Mouse (Mus musculus) heart, embryonic 14.5 days (tissue): Measurements from ENCODE around the gene Mdga2. TPM values are rescaled to one million over a fixed set of nuclear protein-coding genes. Genes with fewer than 3 reads are reported as not detected.
A peak's percentile ranks its signal among the peaks of the same experiment; 100 is the strongest.

ENCODE experiments used
- ATAC-seq: fragments of 200-750 bp; cut with Nextera tagmentation; 2 replicates; pipeline ENCODE4 v1.8.0; 2017; ENCODE audit warnings: low read depth, moderate TSS enrichment; ENCODE audit not compliant: insufficient number of reproducible peaks, insufficient read depth, low FRiP score
- H3K27ac ChIP-seq, 2 experiments: fragments of 200-500 bp in 1 of 2; fragments of 300-500 bp in 1 of 2; sonication (generic) in 1 of 2; replicated peaks in 1 of 2; 2 replicates each; pipeline ENCODE4 v1.5.1; 2012 to 2014; ENCODE audit warnings: low read depth in 2 of 2, low read length in 2 of 2, control low read depth in 1 of 2, mild to moderate bottlenecking in 1 of 2, mixed read lengths in 1 of 2; ENCODE audit not compliant: control insufficient read depth in 1 of 2, insufficient read depth in 1 of 2
- H3K27me3 ChIP-seq: fragments of 300-500 bp; sonication (generic); 2 replicates; pipeline ENCODE4 v1.6.1; 2014; ENCODE audit warnings: mild to moderate bottlenecking, low read length, control low read depth; ENCODE audit not compliant: control insufficient read depth, insufficient read depth
- H3K36me3 ChIP-seq: fragments of 300-500 bp; sonication (generic); 2 replicates; pipeline ENCODE4 v1.6.1; 2014; ENCODE audit warnings: mild to moderate bottlenecking, control low read depth, low read length, mixed read lengths; ENCODE audit not compliant: control insufficient read depth, insufficient read depth
- H3K4me1 ChIP-seq, 2 experiments: fragments of 200-500 bp in 1 of 2; fragments of 300-500 bp in 1 of 2; sonication (generic) in 1 of 2; 2 replicates each; pipeline ENCODE4 v1.6.1; 2012 to 2014; ENCODE audit warnings: low read length in 2 of 2, control low read depth in 1 of 2, mixed read lengths in 1 of 2; ENCODE audit not compliant: control insufficient read depth in 2 of 2, insufficient read depth in 2 of 2
- H3K4me2 ChIP-seq: fragments of 300-500 bp; sonication (generic); 2 replicates; pipeline ENCODE4 v1.6.1; 2014; ENCODE audit warnings: mild to moderate bottlenecking, low read length
- H3K4me3 ChIP-seq, 2 experiments: fragments of 200-500 bp in 1 of 2; fragments of 300-500 bp in 1 of 2; sonication (generic) in 1 of 2; 2 replicates each; pipeline ENCODE4 v1.5.1; 2012 to 2014; ENCODE audit warnings: low read length in 2 of 2, mild to moderate bottlenecking in 2 of 2, control low read depth in 1 of 2, low read depth in 1 of 2, moderate library complexity in 1 of 2; ENCODE audit not compliant: control insufficient read depth in 1 of 2, insufficient read depth in 1 of 2
- H3K9ac ChIP-seq: fragments of 300-500 bp; sonication (generic); 2 replicates; pipeline ENCODE4 v1.6.1; 2014; ENCODE audit warnings: mild to moderate bottlenecking, low read length
- H3K9me3 ChIP-seq: fragments of 300-500 bp; sonication (generic); 2 replicates; pipeline ENCODE4 v1.6.1; 2016; ENCODE audit warnings: low read length, control low read depth; ENCODE audit not compliant: control insufficient read depth
- WGBS: fragments of 180-500 bp; shearing (Covaris S2); extraction: QIAGEN DNeasy Blood & Tissue Kit; methylation state at CpG from one replicate; pipeline ENCODE4 v1.1.7; 2014; 5-methylcytosine and 5-hydroxymethylcytosine counted together
- polyA plus RNA-seq: library from polyadenylated mRNA; unstranded; fragments of >200 nt; fragmentation: Nextera tagmentation; extraction: Ambion mirVana; gene quantifications from 2 replicates; pipeline ENCODE4 v1.2.1, GENCODE M21; 2014

Mdga2 gene
- polyA plus RNA-seq, 1 experiment from 2014 or later = 0.34 TPM

DNA sequence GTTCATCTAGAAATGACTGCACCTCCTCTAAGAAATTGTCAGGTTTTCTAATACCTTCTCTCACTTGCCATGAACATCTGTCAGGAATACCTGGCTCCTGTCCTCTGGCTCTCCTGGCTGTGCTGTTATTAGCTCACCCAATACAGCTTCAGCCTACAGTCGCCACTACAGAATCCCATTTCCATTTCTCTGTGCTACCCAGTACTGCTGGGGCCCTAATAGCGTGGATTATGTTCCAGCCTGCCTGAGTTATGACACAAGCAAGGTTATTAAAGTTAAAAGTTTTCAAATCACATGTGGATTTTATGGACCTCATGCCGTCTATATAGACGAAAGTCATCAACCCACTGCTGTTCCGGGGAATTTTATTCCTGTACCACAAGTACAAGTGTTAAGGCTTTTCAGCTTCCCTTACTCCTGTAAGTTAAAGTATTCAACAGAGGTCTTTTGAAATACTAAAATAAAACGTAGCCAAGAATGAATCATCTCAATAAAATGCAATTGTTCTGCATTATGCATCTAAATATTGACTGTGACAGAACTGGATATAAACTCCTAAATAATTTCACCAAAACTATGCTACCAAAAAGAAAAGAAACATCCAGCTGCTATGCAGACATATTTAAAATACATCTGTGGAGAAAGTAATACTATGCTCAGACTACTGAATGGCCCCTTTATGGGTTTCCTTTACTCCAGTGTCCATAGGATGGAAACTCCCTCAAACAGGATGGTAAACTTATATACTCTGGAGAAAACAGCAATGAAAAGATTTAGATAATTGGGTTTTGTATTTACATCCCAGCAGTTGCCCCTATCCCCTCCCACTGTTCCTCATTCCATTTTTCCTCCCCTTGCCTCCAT is 103.5 kb downstream of the Mdga2 start:
- Histone ChIP-seq H3K4me3 (no peak overlapping the region), H3K4me2 (no peak overlapping the region), H3K4me1 (no peaks in the 10 kb centered on the region), H3K27ac (no peak overlapping the region), H3K36me3 (no peaks in the 10 kb centered on the region), H3K9ac (no peak overlapping the region), H3K9me3 (no peaks in the 10 kb centered on the region), H3K27me3 (no peaks in the 10 kb centered on the region)
- no peak for ATAC-seq
- 76% methylated on average over 6 of the region's 6 CpGs for WGBS

DNA sequence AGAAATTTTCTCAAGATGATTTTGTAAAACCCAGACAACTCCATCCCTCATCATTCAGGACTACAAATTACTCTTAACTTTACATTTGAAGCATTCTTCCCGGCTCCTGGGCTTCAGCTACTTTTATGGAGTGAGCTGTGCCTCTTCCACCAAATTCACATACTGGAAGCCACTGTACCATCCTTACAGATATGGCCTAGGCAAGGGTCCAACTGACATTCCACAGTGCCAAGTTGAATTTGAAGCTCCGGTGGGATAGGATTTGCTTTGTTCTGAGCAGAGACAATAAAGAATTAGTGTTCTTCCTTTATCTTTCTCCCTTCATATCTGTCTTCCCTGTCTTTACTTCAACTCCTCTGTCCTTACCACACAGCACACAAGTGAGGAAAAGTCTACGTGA is 118.2 kb downstream of the Mdga2 start:
- H3K4me2 ChIP-seq = no peak overlapping the region
- no peak overlapping the region for H3K27ac ChIP-seq
- no peak overlapping the region for H3K4me3 ChIP-seq
- WGBS = 61% methylated on average over 3 of the region's 3 CpGs
- H3K27me3 ChIP-seq = no peaks in the 10 kb centered on the region
- H3K9ac ChIP-seq = no peak overlapping the region
- no peaks in the 10 kb centered on the region for H3K9me3 ChIP-seq
- H3K4me1 ChIP-seq = no peaks in the 10 kb centered on the region
- no peaks in the 10 kb centered on the region for H3K36me3 ChIP-seq
- ATAC-seq = no peak

DNA sequence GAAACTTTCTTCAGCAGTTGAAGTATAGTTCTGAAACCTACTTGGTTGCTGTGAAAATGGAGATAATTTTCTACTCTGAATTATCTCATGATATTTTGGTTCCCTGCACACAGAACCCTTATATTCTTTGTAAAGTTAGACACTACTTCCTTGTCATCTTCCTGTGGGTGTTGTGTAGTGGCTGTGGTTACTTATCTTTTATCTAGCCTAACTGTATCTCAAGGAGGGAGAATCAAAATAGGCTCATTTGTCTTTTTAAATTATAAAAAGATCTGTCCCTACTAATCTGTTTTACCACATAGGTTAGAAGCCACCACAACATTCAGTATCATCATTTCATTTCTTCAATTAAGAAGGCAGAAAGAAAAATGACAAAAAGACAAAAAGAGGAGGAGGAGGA is 127.9 kb downstream of the Mdga2 start:
- no peak overlapping the region for H3K4me2 ChIP-seq
- ATAC-seq = no peak
- H3K27me3 ChIP-seq = no peaks in the 10 kb centered on the region

DNA sequence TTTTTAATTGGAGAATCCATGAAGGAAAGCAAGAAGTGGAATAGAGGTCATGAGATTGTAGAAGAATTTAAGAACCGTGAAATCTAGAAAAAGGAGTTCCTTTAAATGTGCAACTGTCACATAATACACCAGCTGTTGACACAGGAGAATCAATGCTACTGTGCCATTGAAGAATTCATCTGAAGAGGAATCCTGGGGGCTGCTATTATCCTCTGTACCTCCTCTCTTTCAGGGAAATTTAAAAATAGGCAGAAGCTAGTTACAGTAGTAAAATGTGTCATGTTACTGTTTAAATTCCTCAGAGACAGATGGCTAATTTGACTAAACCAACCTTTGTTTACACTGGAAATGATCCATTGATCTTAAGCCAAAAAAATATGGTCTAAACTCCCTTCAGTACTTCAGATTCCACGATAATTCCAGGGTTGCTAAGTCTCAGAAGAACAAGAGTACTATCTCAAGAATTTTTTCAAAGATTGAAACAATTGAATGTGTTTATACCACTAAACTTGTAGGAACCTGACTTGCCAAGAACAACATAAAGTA is 131.9 kb downstream of the Mdga2 start:
- WGBS = 58% methylated on average over 2 of the region's 2 CpGs
- ATAC-seq = no peak
- Histone ChIP-seq H3K4me1 (no peaks in the 10 kb centered on the region), H3K27ac (no peak overlapping the region), H3K27me3 (no peaks in the 10 kb centered on the region), H3K36me3 (no peaks in the 10 kb centered on the region), H3K4me3 (no peak overlapping the region), H3K9me3 (no peaks in the 10 kb centered on the region), H3K9ac (no peak overlapping the region), H3K4me2 (no peak overlapping the region)

More for the DNA sequence above, 127.9 kb downstream of the Mdga2 start:
- H3K9ac ChIP-seq = no peak overlapping the region
- no peaks in the 10 kb centered on the region for H3K9me3 ChIP-seq
- H3K27ac ChIP-seq = no peak overlapping the region
- no peaks in the 10 kb centered on the region for H3K36me3 ChIP-seq
- no peaks in the 10 kb centered on the region for H3K4me1 ChIP-seq
- H3K4me3 ChIP-seq = no peak overlapping the region

DNA sequence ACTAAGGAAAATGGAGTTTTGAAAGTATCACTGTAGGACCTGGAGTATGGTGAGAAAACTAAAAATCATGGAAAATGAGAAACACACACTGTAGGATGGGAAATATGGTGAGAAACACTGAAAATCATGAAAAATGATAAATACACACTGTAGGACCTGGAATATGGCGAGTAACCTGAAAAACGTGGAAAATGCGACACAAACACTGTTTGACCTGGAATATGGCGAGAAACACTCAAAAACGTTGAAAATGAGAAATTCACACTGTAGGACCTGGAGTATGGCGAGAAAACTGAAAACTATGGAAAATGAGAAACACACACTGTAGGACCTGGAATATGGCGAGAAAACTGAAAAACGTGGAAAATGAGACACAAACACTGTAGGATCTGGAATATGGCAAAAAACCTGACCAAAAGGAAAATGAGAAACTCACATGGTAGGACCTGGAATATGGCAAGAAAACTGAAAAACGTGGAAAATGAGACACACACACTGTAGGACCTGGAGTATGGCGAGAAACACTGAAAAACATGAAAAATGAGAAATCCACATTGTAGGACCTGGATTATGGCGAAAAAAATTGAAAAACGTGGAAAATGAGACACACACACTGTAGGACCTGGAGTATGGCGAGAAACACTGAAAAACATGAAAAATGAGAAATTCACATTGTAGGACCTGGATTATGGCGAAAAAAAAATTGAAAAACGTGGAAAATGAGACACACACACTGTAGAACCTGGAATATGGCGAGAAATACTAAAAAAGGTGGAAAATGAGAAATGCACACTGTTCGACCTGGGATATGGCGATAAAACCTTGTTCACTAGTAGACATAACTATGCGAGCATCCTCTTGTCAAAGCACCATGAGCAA is 163.0 kb downstream of the Mdga2 start:
- H3K36me3 ChIP-seq = no peaks in the 10 kb centered on the region
- H3K9ac ChIP-seq = no peak overlapping the region
- 59% methylated on average over 19 of the region's 19 CpGs for WGBS
- H3K27ac ChIP-seq = no peak overlapping the region
- no peak overlapping the region for H3K4me2 ChIP-seq
- H3K4me3 ChIP-seq = no peak overlapping the region
- no peaks in the 10 kb centered on the region for H3K27me3 ChIP-seq
- no peaks in the 10 kb centered on the region for H3K4me1 ChIP-seq
- H3K9me3 ChIP-seq = peaks cover 10% of the 10 kb centered on the region
- peak; percentile 100 for ATAC-seq

DNA sequence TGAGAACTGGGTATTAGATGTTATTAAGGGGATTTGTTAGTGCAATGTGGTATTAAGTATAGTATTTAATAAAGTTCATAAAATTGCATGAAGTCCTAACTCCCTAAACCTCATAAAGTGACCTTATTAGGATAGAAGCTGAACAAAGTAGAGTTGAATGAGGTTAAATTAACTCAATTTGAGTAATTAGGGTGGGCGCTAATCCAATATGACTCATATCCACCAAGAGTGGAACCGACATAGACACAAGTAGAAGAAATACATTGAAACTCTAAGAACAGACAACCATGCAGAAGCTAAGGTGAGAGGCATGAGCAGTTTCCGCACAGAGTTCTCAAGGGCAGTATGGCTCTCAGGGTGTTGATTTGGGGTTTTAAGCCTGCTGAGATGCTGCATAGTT is 165.7 kb downstream of the Mdga2 start:
- Histone ChIP-seq H3K9me3 (peaks cover 10% of the 10 kb centered on the region), H3K27me3 (no peaks in the 10 kb centered on the region), H3K27ac (no peak overlapping the region), H3K4me3 (no peak overlapping the region), H3K4me2 (no peak overlapping the region), H3K9ac (no peak overlapping the region), H3K4me1 (no peaks in the 10 kb centered on the region), H3K36me3 (no peaks in the 10 kb centered on the region)
- ATAC-seq = no peak
- 85% methylated on average over 3 of the region's 3 CpGs for WGBS

DNA sequence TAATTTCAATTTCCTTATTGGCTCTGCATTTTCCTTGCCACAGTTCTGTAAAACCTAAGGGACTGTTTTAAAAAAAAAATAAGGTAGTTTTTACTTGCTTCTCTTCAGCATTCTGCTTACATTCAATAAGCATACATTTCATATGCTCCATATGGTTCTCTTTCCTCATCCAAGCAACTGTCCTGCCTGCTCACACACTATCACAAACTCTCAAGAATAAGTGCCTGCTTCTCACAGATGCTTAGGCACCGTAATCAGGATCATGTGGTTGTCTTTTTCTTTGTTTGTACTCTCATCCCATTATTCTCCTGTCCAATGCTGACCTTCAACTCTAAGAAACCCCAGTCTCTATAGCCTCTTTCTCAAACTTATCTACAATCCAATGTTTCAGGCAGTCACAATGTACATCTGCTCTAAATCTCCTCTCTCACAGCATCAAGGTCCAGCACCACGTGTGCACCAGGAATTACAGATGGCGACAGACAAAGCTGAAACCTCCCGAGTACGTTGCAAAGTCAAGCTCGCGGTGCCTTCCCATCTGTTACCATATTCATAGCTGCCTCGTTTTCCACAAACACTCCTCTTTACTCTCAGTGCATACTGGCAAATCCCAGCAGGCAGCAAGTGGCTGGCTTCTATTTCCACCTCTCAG is 177.1 kb downstream of the Mdga2 start:
- Histone ChIP-seq H3K4me1 (no peaks in the 10 kb centered on the region), H3K9me3 (no peaks in the 10 kb centered on the region), H3K27ac (no peak overlapping the region), H3K9ac (no peak overlapping the region), H3K4me3 (no peak overlapping the region), H3K36me3 (no peaks in the 10 kb centered on the region), H3K4me2 (no peak overlapping the region), H3K27me3 (no peaks in the 10 kb centered on the region)
- no peak for ATAC-seq
- WGBS = 71% methylated on average over 8 of the region's 8 CpGs
